Mouse (Mus musculus) liver, postnatal 0 days (tissue): ENCODE results near the gene Cbfa2t3.

Experiments used
- CTCF ChIP-seq: sonication (generic); IDR thresholded peaks from 2 replicates; pipeline ENCODE4 v1.5.1; 2016; ENCODE audit warnings: antibody characterized with exemption, low read depth
- EP300 ChIP-seq: IDR thresholded peaks from 2 replicates; pipeline ENCODE4 v1.6.1; 2016; ENCODE audit warnings: antibody characterized with exemption, low read depth, mild to moderate bottlenecking

GRCm38 (mm10) chr8:122575735-122576647, 122.9 kb downstream of the Cbfa2t3 start:
- TF ChIP-seq CTCF (no peak), EP300 (no peak)
